Mouse (Mus musculus): ENCODE data around the gene Trnp1. TPM values are rescaled to one million over a fixed set of nuclear protein-coding genes. Genes with fewer than 3 reads are reported as not detected.

Trnp1 gene
- polyA plus RNA-seq, 1 experiment: 128 TPM

DNA sequence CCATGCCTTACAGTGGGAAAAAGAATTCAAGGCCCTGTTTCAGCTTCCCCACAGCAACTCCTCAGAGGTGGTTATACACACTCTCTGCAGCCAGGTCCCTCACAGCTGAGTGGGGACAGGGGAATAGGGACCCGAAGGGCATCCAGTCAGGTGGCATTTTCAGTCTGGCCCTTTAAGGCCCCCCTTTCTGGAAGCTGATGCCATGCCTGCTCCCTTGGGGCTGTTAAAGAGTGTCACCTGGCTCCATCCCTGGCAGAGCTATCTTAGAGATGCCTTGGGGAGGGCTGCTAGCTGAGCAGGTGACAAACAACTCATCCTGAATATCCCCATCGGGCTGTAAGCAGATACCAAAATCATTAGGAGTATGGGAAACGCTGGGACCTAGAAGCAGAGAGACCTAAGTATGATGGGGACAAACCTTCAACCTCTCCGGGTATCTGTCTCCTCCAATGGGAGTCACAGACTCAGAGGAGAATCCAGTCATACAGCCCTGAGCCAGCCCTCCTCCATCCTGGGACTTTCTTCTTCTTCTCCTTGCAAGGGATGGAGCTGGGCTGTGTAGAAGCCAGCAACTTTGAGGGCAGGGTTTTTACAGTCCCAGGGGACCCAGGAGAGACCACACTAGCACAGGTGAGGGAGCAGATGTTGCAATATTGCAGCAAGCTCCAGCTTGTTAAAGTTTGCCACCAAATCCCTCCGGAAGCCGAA is 1.5 kb downstream of the Trnp1 start:
- peaks cover 2% of the 10 kb centered on the region; the same call in 1 of the 2 replicates for H3K4me1 ChIP-seq (ENCODE audit: control insufficient read depth, insufficient read depth, low read length)
- TF ChIP-seq POLR2A (IDR thresholded peaks at IDR 0.05; ENCODE audit: extremely low read depth, insufficient read depth, low read length) (0 out of 2 replicates have a peak, but pooled peaks have one; percentile 15), CTCF (IDR thresholded peaks at IDR 0.05; ENCODE audit: extremely low read depth, insufficient read depth, low read length) (no peak)
- H3K27ac ChIP-seq (ENCODE audit: insufficient read depth, low read length): peak overlapping the region; percentile 12; the same call in 1 of the 2 replicates
- peak overlapping the region; percentile 74 for H3K4me3 ChIP-seq (ENCODE audit: insufficient read depth, low read length)

DNA sequence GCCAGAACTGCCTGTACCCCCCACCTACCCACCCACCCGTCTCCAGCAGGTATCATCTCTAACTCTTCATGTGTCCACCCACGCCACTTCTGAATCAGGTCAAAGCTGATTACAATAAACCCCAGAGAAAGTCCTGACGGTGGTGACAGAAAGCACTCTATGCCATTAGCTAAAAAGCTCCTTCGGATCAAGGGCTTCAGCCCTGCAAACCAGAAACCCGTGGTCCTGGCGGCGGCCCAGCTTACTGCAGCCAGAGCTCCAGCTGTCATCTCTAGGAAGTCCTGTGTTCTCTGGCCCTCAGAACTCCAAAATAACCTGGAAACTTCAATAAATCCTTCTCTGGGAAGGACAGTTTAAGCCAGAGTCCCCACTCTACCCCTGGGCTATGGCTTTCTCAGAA is 2.6 kb downstream of the Trnp1 start:
- Histone ChIP-seq H3K27ac (ENCODE audit: insufficient read depth, low read length) (no peak overlapping the region), H3K4me1 (ENCODE audit: control insufficient read depth, insufficient read depth, low read length) (peaks cover 2% of the 10 kb centered on the region; the same call in 1 of the 2 replicates), H3K4me3 (ENCODE audit: insufficient read depth, low read length) (peak overlapping the region; percentile 74)
- TF ChIP-seq POLR2A (IDR thresholded peaks at IDR 0.05; ENCODE audit: extremely low read depth, insufficient read depth, low read length): no peak
- TF ChIP-seq CTCF (IDR thresholded peaks at IDR 0.05; ENCODE audit: extremely low read depth, insufficient read depth, low read length): no peak

GRCm38 (mm10) chr4:133494867-133495266 is 3.5 kb downstream of the Trnp1 start:
- Histone ChIP-seq H3K27ac (ENCODE audit: insufficient read depth, low read length) (no peak overlapping the region), H3K4me3 (ENCODE audit: insufficient read depth, low read length) (no peak overlapping the region; the same call in 1 of the 2 replicates), H3K4me1 (ENCODE audit: control insufficient read depth, insufficient read depth, low read length) (peaks cover 2% of the 10 kb centered on the region; the same call in 1 of the 2 replicates)
- TF ChIP-seq POLR2A (IDR thresholded peaks at IDR 0.05; ENCODE audit: extremely low read depth, insufficient read depth, low read length) (no peak), CTCF (IDR thresholded peaks at IDR 0.05; ENCODE audit: extremely low read depth, insufficient read depth, low read length) (no peak)

DNA sequence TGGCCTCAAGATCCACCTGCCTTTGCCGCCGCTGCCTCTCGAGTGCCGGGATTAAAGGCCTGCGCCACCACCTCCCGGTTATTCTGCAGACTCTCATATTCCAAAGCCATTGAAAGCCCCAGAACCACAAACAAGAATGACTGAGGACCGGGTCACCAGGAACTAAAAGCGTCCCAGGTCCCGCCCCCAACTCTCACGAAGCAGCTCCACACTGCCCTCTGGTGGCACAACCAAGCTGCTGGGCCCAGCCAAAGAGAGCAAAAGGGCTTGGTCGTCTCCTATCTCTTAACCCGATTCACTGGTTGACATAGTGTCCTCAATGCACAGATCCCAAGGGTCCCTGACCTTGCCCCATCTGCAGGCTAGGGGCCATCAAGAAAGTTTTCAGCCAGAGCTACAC is 3.9 kb downstream of the Trnp1 start:
- Histone ChIP-seq H3K4me1 (ENCODE audit: control insufficient read depth, insufficient read depth, low read length) (peaks cover 2% of the 10 kb centered on the region; the same call in 1 of the 2 replicates), H3K27ac (ENCODE audit: insufficient read depth, low read length) (no peak overlapping the region), H3K4me3 (ENCODE audit: insufficient read depth, low read length) (peak overlapping the region; percentile 19)
- TF ChIP-seq POLR2A (IDR thresholded peaks at IDR 0.05; ENCODE audit: extremely low read depth, insufficient read depth, low read length) (no peak), CTCF (IDR thresholded peaks at IDR 0.05; ENCODE audit: extremely low read depth, insufficient read depth, low read length) (peak; percentile 73)

DNA sequence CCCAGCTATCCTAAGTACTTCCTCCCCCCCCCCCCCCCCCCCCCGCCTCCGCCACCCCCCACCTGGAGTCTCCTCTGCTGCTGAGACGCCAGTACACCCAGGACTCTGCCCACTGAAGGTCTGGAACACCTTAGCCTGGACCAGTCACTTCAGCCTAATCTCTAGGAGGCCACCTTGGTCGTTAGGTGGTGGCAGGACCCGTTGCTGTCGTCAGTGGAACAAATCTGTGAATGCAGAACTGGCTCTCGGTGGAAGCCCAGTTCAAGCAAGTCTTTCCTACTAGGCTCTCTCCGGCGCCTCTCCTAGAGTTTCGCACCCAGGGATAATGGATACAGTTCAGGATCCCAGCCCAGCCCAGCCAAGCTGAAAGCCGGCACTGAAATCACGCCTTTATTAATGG is 4.5 kb downstream of the Trnp1 start:
- Histone ChIP-seq H3K4me1 (ENCODE audit: control insufficient read depth, insufficient read depth, low read length) (peaks cover 2% of the 10 kb centered on the region; the same call in 1 of the 2 replicates), H3K27ac (ENCODE audit: insufficient read depth, low read length) (no peak overlapping the region), H3K4me3 (ENCODE audit: insufficient read depth, low read length) (peak overlapping the region; percentile 19; the same call in 1 of the 2 replicates)
- TF ChIP-seq POLR2A (IDR thresholded peaks at IDR 0.05; ENCODE audit: extremely low read depth, insufficient read depth, low read length) (no peak), CTCF (IDR thresholded peaks at IDR 0.05; ENCODE audit: extremely low read depth, insufficient read depth, low read length) (no peak)

GRCm38 (mm10) chr4:133491800-133492199 is 6.5 kb downstream of the Trnp1 start:
- no peak overlapping the region for H3K27ac ChIP-seq (ENCODE audit: insufficient read depth, low read length)
- no peak overlapping the region for H3K4me3 ChIP-seq (ENCODE audit: insufficient read depth, low read length)
- peaks cover 2% of the 10 kb centered on the region; the same call in 1 of the 2 replicates for H3K4me1 ChIP-seq (ENCODE audit: control insufficient read depth, insufficient read depth, low read length)
- TF ChIP-seq CTCF (IDR thresholded peaks at IDR 0.05; ENCODE audit: extremely low read depth, insufficient read depth, low read length): no peak
- TF ChIP-seq POLR2A (IDR thresholded peaks at IDR 0.05; ENCODE audit: extremely low read depth, insufficient read depth, low read length): no peak

GRCm38 (mm10) chr4:133489489-133490245 is 8.7 kb downstream of the Trnp1 start:
- H3K4me1 ChIP-seq (ENCODE audit: control insufficient read depth, insufficient read depth, low read length): no peaks in the 10 kb centered on the region
- H3K4me3 ChIP-seq (ENCODE audit: insufficient read depth, low read length): no peak overlapping the region
- H3K27ac ChIP-seq (ENCODE audit: insufficient read depth, low read length): no peak overlapping the region
- TF ChIP-seq CTCF (IDR thresholded peaks at IDR 0.05; ENCODE audit: extremely low read depth, insufficient read depth, low read length) (no peak), POLR2A (IDR thresholded peaks at IDR 0.05; ENCODE audit: extremely low read depth, insufficient read depth, low read length) (no peak)

DNA sequence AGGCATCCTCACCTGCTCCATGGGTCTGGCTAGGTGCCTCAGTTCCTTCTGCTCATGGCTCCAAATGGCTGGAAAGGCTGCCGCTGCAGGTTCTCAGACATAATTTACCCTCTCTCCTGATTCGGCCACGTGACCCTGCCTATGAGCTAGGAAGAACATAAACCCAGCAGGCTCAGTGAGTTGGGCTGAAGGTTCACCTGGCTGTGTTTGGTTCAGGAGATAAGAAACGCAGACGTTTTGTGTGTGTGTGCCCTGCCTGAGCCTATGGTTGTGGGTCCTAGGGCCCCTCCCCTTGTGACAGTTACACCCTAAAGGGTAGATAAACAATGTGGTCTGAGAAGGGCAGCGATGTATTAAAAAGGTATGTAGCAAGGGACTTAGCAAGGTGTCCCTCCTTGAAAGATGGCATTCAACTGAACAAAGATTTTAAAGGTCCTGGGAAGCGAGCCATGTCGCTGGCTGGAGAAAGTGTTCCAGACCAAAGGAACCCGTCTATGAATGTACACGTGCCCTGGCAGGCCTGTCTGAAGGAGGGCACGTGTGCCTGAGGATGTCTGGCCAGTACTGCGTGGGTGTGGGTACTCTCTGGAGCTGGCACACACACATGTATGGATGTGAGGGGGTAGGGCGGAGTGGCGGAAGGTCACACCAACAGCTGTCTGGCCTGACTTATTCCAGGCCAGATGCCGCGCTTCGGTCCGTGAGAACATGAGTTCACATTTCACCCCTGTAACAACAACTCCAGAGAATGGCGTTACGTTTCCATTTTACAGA is 9.5 kb downstream of the Trnp1 start:
- H3K4me3 ChIP-seq (ENCODE audit: insufficient read depth, low read length): no peak overlapping the region
- H3K27ac ChIP-seq (ENCODE audit: insufficient read depth, low read length): no peak overlapping the region
- TF ChIP-seq POLR2A (IDR thresholded peaks at IDR 0.05; ENCODE audit: extremely low read depth, insufficient read depth, low read length) (no peak), CTCF (IDR thresholded peaks at IDR 0.05; ENCODE audit: extremely low read depth, insufficient read depth, low read length) (no peak)
- H3K4me1 ChIP-seq (ENCODE audit: control insufficient read depth, insufficient read depth, low read length): no peaks in the 10 kb centered on the region

All from cortical plate, adult 2 months (tissue).